Mouse (Mus musculus): Measurements from ENCODE around the gene Gusb. TPM values are rescaled to one million over a fixed set of nuclear protein-coding genes. Genes with fewer than 3 reads are reported as not detected.
"Not testable (repeated sequence)": the region's sequence is repeated elsewhere in the genome, so short reads cannot be mapped to it uniquely, and the experiment has no call there.

Gusb gene
- polyA plus RNA-seq, 1 experiment from 2014 or later = 83.0 TPM

DNA sequence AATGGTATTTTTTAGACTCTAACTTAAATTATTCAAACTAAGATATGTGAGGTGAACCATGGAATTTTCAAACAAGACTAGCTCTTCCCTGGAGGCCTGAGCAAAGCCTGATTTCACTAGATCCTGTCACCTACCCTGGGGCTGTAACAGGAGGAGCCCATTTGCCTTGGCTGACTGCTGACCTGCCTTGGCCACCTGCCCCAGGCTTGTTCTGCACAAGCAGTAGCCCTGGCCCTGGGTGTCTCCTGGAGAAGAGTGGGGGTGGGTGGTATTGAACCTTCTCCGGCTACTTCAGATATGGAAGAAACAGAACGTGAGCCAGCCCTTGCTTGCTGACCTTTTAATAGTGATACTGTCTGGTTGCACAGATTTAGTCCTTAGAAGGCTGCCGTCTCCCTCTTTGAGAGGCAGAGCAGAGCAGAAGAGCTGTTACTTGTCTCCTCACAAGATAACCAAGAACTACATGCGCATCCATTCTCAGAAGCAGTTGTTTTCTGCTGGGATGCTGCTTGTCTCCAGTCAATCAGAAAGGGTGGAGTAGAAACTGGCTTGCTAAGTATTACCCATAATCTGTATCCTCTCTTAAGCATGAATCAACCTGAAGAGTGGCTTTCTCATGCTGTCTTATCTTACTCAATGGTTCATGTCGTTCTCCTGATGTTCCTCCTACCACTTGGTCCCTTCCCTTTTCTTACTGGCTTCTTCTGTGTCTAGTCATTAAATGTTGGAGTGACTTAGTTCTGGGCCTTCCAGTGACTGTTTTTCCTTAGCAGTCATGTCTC lies 48.2 kb downstream of the Gusb start:
- no peak for DNase-seq
- H3K4me3 ChIP-seq (ENCODE audit: low read depth, low read length) = no peak overlapping the region
- no peak overlapping the region for H3K27ac ChIP-seq (ENCODE audit: low read depth)
- 0 out of 2 replicates have a peak, but pooled peaks cover 2% of the 10 kb centered on the region for H3K36me3 ChIP-seq (ENCODE audit: insufficient read depth)
- H3K4me1 ChIP-seq (ENCODE audit: insufficient read depth) = no peaks in the 10 kb centered on the region
- no peak for TF ChIP-seq CTCF (IDR thresholded peaks at IDR 0.05; ENCODE audit: low read depth)
- 75% methylated on average over 5 of the region's 5 CpGs for WGBS
- H3K27me3 ChIP-seq (ENCODE audit: insufficient read depth, low read length) = no peaks in the 10 kb centered on the region
- no peak overlapping the region for H3K4me2 ChIP-seq
- H3K9ac ChIP-seq = no peak overlapping the region
- ATAC-seq (ENCODE audit: insufficient read depth) = no peak
- no peaks in the 10 kb centered on the region for H3K9me3 ChIP-seq (ENCODE audit: low read depth, low read length)

DNA sequence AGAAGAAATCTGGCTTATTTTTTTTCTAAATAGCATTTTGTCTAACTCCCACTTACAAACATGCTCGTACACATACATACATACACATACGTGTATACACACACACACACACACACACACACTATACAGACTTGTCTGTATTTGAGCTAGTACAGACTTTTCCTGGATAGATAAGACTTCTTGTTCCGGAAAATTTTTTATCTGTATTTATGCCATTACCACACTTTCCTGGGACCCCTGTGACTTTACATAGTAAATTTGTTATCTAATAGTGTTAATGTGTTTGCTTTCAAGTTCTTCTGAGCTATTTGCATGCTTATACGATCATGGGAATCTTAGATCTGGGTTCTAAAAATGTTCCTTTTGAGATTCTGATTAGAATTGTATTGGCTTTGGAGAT lies 50.7 kb downstream of the Gusb start:
- Histone ChIP-seq H3K36me3 (ENCODE audit: insufficient read depth) (0 out of 2 replicates have a peak, but pooled peaks cover 2% of the 10 kb centered on the region), H3K4me1 (ENCODE audit: insufficient read depth) (no peaks in the 10 kb centered on the region), H3K27ac (ENCODE audit: low read depth) (no peak overlapping the region), H3K9ac (no peak overlapping the region), H3K4me3 (ENCODE audit: low read depth, low read length) (no peak overlapping the region), H3K9me3 (ENCODE audit: low read depth, low read length) (no peaks in the 10 kb centered on the region), H3K27me3 (ENCODE audit: insufficient read depth, low read length) (no peaks in the 10 kb centered on the region), H3K4me2 (no peak overlapping the region)
- ATAC-seq (ENCODE audit: insufficient read depth) (no peak), DNase-seq (no peak)
- 89% methylated on average over 4 of the region's 4 CpGs for WGBS
- no peak for TF ChIP-seq CTCF (IDR thresholded peaks at IDR 0.05; ENCODE audit: low read depth)

DNA sequence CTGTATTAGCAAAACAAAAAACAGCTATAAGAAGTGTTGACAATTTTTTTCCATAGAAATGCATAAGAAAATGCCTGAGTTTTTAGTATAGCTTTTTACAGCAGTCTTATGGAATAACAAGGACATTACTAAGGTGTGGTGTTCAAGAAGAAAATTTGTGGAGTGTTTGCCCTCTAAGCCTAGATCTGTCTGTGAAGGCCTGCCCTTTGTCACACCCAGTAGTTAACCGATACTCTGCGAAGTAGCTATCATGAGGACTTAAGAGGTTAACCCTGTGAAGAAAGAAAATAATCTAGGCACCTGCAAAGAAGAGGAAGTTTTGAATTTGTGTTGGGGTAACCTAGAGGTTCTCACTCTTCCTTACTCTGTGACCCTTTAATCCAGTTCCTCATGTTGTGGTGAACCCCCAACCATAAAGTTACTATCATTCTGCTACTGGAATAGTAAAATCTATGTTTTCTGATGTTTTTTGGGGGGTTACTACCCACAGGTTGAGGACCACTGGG lies 55.3 kb downstream of the Gusb start:
- Histone ChIP-seq H3K27me3 (ENCODE audit: insufficient read depth, low read length) (no peaks in the 10 kb centered on the region), H3K9ac (no peak overlapping the region), H3K27ac (ENCODE audit: low read depth) (no peak overlapping the region), H3K4me1 (ENCODE audit: insufficient read depth) (no peaks in the 10 kb centered on the region), H3K4me2 (no peak overlapping the region), H3K36me3 (ENCODE audit: insufficient read depth) (peaks cover 7% of the 10 kb centered on the region; the same call in 1 of the 2 replicates), H3K9me3 (ENCODE audit: low read depth, low read length) (no peaks in the 10 kb centered on the region), H3K4me3 (ENCODE audit: low read depth, low read length) (no peak overlapping the region)
- no peak for TF ChIP-seq CTCF (IDR thresholded peaks at IDR 0.05; ENCODE audit: low read depth)
- WGBS = 84% methylated on average over 2 of the region's 2 CpGs
- no peak for DNase-seq
- ATAC-seq (ENCODE audit: insufficient read depth) = no peak

DNA sequence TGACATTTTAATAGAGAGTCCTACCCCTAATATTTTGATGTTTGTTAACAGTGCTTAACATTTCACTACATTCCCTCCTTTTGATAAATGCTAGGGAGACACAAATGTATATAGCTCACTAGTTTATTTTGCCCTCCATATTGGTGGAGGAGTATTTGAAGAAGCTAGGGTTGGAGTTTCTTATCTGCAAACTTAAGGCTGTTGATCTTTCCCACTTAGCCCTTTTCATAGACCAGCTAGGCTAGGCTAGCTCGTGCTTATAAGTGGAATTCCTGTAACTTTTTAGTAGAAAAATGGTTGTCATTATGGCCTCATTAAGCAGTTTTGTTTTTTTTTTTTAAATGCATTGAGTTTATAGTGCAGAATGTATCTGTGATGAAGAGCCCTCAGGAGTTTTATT lies 59.4 kb downstream of the Gusb start:
- H3K4me2 ChIP-seq = peak overlapping the region; percentile 42
- DNase-seq = no peak
- ATAC-seq (ENCODE audit: insufficient read depth) = no peak
- 63% methylated on average over 1 of the region's 1 CpGs for WGBS
- no peaks in the 10 kb centered on the region for H3K9me3 ChIP-seq (ENCODE audit: low read depth, low read length)
- no peak for TF ChIP-seq CTCF (IDR thresholded peaks at IDR 0.05; ENCODE audit: low read depth)
- peaks cover 7% of the 10 kb centered on the region; the same call in 1 of the 2 replicates for H3K36me3 ChIP-seq (ENCODE audit: insufficient read depth)
- no peaks in the 10 kb centered on the region for H3K27me3 ChIP-seq (ENCODE audit: insufficient read depth, low read length)
- H3K4me3 ChIP-seq (ENCODE audit: low read depth, low read length) = no peak overlapping the region
- no peak overlapping the region for H3K9ac ChIP-seq
- H3K27ac ChIP-seq (ENCODE audit: low read depth) = no peak overlapping the region
- no peaks in the 10 kb centered on the region for H3K4me1 ChIP-seq (ENCODE audit: insufficient read depth)

DNA sequence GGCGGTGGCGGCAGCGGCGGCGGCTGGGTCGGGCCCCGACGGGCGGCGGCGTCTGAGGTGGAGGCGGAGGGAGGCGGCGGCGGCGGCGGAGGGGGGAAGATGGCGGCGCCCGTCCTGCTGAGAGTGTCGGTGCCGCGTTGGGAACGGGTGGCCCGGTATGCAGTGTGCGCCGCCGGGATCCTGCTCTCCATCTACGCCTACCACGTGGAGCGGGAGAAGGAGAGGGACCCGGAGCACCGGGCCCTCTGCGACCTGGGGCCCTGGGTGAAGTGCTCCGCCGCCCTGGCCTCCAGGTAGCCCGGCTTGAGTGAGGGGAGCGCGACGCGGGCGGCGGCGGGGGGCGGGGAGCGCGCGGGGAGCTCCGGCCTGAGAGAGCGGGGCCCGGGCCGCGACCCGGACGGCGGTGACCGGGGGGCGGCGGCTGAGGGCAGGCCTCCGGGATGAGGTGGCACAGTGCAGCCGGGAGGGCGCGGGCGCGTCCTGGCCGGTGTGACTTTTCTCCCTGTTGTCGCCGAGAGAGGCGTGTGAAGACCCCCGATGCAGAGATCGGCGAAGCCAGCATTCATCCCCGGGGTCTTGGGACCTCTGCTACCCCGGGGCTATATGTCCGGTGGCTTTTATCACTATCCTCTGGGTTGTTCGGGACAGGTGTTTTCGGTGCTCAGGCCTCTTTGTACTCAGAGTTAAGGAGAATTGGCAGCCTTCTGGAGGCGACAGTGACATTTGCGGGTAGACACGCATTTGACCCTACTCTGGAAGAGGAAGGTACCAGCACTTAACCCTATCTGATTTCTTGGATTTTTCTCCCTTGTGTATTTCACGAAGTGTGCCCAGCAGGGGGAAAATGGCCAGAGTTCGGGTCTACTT lies 60.5 kb downstream of the Gusb start:
- 0 out of 2 replicates have a peak, but pooled peaks have one; percentile 9 for TF ChIP-seq CTCF (IDR thresholded peaks at IDR 0.05; ENCODE audit: low read depth)
- H3K4me1 ChIP-seq (ENCODE audit: insufficient read depth); H3K9me3 ChIP-seq (ENCODE audit: low read depth, low read length); H3K36me3 ChIP-seq (ENCODE audit: insufficient read depth); H3K27me3 ChIP-seq (ENCODE audit: insufficient read depth, low read length): not testable (repeated sequence)
- H3K4me2 ChIP-seq = peak overlapping the region; percentile 82
- H3K27ac ChIP-seq (ENCODE audit: low read depth) = peak overlapping the region; percentile 54; the same call in 1 of the 2 replicates
- H3K4me3 ChIP-seq (ENCODE audit: low read depth, low read length) = peak overlapping the region; percentile 89
- ATAC-seq (ENCODE audit: insufficient read depth) (peak; percentile 65), DNase-seq (peak; percentile 35)
- peak overlapping the region; percentile 81 for H3K9ac ChIP-seq
- under 1% methylated on average over 49 of the region's 82 CpGs for WGBS

DNA sequence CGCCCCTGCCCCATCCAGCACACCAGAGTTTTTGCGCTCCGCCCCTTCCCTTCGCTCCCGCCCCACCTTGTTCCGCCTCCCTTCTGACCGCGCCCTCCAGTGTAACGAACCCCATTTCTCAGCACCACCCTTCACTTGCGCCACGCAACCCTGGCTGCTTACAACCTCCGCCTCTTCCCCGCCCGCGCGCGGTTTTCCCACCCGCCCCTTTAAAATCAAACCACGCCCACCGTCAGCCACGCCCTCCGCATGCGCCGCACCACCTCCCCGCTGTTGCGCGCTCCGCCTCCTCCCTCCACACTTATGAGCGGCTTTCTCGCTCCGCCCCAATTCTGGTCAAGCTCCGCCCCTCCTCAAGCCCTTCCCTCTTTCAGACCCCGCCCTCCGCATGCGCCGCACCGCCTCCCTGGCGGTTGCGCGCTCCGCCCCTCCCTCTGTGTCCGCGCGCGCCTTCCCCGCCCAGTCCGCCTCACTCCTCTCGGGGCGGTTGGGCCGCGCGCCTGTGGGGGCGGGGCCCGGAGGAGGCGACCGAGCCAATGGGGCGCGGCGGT lies 61.3 kb downstream of the Gusb start, which contains the start of gene Vkorc1l1:
TSS of gene Vkorc1l1 (plus strand) at position 476 of the 551 bp plus-strand sequence.
- peaks cover 4% of the 10 kb centered on the region; the same call in 1 of the 2 replicates for H3K36me3 ChIP-seq (ENCODE audit: insufficient read depth)
- H3K9ac ChIP-seq = peak within 1 kb of the TSS; percentile 81
- peak within 1 kb of the TSS; percentile 89 for H3K4me3 ChIP-seq (ENCODE audit: low read depth, low read length)
- no peaks in the 10 kb centered on the region for H3K4me1 ChIP-seq (ENCODE audit: insufficient read depth)
- ATAC-seq (ENCODE audit: insufficient read depth) (peak; percentile 98), DNase-seq (peak; percentile 99)
- peak within 1 kb of the TSS; percentile 54; the same call in 1 of the 2 replicates for H3K27ac ChIP-seq (ENCODE audit: low read depth)
- no peaks in the 10 kb centered on the region for H3K9me3 ChIP-seq (ENCODE audit: low read depth, low read length)
- TF ChIP-seq CTCF (IDR thresholded peaks at IDR 0.05; ENCODE audit: low read depth) = no peak
- H3K4me2 ChIP-seq = peak within 1 kb of the TSS; percentile 82
- no peaks in the 10 kb centered on the region for H3K27me3 ChIP-seq (ENCODE audit: insufficient read depth, low read length)
- 1% methylated on average over 59 of the region's 59 CpGs for WGBS

Measured in lung, embryonic 14.5 days (tissue).